Mouse (Mus musculus) ES-Bruce4 (cell line): ENCODE results near the gene Rec8.
A peak's percentile ranks its signal among the peaks of the same experiment; 100 is the strongest.

Source experiments
- CTCF ChIP-seq: IDR thresholded peaks from one replicate; pipeline ENCODE4 v1.8.1; 2011; ENCODE audit warnings: low read depth, low read length
- EP300 ChIP-seq: IDR thresholded peaks from 2 replicates; pipeline ENCODE4 v1.6.1; 2011; ENCODE audit warnings: low read depth, low read length; ENCODE audit not compliant: insufficient read depth
- POLR2A ChIP-seq: IDR thresholded peaks from one replicate; pipeline ENCODE4 v1.8.1; 2011; ENCODE audit warnings: low read length; ENCODE audit not compliant: insufficient read depth

DNA sequence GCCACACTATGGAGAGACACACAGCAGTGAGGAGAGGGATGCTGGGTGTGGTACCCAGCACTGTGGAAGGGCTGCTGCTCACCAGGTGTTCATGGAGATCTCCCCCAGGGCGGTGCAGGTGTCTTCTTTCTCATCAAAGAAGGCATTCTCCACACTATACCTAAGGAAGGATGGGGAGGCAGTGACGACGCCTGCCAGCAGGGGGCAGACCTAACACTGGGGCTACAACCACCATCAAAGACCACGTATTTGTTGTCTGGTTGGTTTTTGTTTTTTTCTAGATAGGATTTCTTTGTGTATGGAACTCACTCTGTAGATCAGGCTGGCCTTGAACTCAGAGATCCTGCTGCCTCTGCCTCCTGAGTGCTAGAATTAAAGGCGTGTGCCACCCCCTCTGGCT, 11.5 kb downstream of the Rec8 start:
- TF ChIP-seq POLR2A (no peak), CTCF (peak; percentile 88), EP300 (no peak)
